Mouse (Mus musculus): ENCODE results near the gene Ilvbl.
A peak's percentile ranks its signal among the peaks of the same experiment; 100 is the strongest.
"Not testable (repeated sequence)": the region's sequence is repeated elsewhere in the genome, so short reads cannot be mapped to it uniquely, and the experiment has no call there.

The Ilvbl gene

GRCm38 (mm10) chr10:78591406-78592328 lies 17.5 kb downstream of the Ilvbl start, which contains the start of gene Syde1:
Syde1 (minus strand) TSS chr10:78591964.
- DNase-seq (ENCODE audit: low read depth, low spot score): no peak

GRCm38 (mm10) chr10:78592856-78593379 lies 18.8 kb downstream of the Ilvbl start:
- DNase-seq (ENCODE audit: low read depth, low spot score): no peak

- no peak for DNase-seq (ENCODE audit: low read depth, low spot score)
Observed at GRCm38 (mm10) chr10:78593736-78594135, 19.6 kb downstream of the Ilvbl start.

GRCm38 (mm10) chr10:78594157-78594556 lies 20.0 kb downstream of the Ilvbl start:
- no peak for DNase-seq (ENCODE audit: low read depth, low spot score)

GRCm38 (mm10) chr10:78594566-78594965 lies 20.4 kb downstream of the Ilvbl start:
- DNase-seq (ENCODE audit: low read depth, low spot score): no peak

- DNase-seq (ENCODE audit: low read depth, low spot score): no peak
Observed at GRCm38 (mm10) chr10:78599865-78600264, 25.7 kb downstream of the Ilvbl start.

- DNase-seq (ENCODE audit: low read depth, low spot score): no peak
Observed at GRCm38 (mm10) chr10:78605080-78605479, 30.9 kb downstream of the Ilvbl start.

GRCm38 (mm10) chr10:78607602-78608001 lies 33.5 kb downstream of the Ilvbl start:
- no peak for DNase-seq (ENCODE audit: low read depth, low spot score)

GRCm38 (mm10) chr10:78617974-78618373 lies 43.8 kb downstream of the Ilvbl start, which contains the start of gene Olfr1357:
Olfr1357 (minus strand) TSS chr10:78618074.
- DNase-seq (ENCODE audit: low read depth, low spot score): no peak

- DNase-seq (ENCODE audit: low read depth, low spot score): not testable (repeated sequence)
Observed at GRCm38 (mm10) chr10:78623143-78623542, 49.0 kb downstream of the Ilvbl start.

- DNase-seq (ENCODE audit: low read depth, low spot score): no peak
Observed at GRCm38 (mm10) chr10:78630194-78630593, 56.0 kb downstream of the Ilvbl start.

- peak; percentile 14 for DNase-seq (ENCODE audit: low read depth, low spot score)
Observed at GRCm38 (mm10) chr10:78632311-78632710, 58.2 kb downstream of the Ilvbl start.
